In the genomic region with DNA sequence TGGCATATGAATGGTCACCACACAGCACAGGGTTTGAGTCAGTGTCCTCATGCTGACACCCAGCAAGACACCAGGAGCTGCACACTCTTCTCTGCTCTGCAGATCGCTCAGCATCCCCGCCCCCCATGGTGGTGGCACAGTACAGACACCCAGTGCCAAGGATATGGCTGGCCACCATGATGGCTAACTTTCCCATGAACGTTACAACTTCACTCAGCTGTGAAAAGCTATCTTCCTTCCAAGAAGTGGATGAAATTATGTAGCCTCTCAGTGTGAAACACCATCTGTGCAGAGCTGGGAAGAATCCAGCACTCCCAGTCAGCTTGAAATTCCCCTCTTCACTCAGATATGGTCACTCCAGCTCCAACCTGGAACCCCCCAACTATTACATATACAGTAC, we compare ENCODE assay signal across 20 mouse cellular contexts. TPM values are rescaled to one million over a fixed set of nuclear protein-coding genes. Genes with fewer than 3 reads are reported as not detected.
A peak's percentile ranks its signal among the peaks of the same experiment; 100 is the strongest.
DNase-seq lines count a peak whose midpoint lies in the region; ATAC-seq lines count a peak whose summit lies in the region.
"Had no signal": no experiment of that assay in that cellular context is flagged by ENCODE, and none has a peak within 500 bp of the region (broad histone marks: within the 10 kb centered on the region; RNA-seq: fewer than 3 reads in every experiment).

No protein-coding gene starts in this region.

- H3K27me3 ChIP-seq in hindbrain, embryonic 16.5 days (replicated peaks; ENCODE audit: control insufficient read depth, insufficient read depth, low read length), result no peaks in the 10 kb centered on the region
- no peaks in the 10 kb centered on the region for H3K27me3 ChIP-seq in hindbrain, embryonic 12.5 days
- H3K27me3 ChIP-seq: forebrain, embryonic 13.5 days; hindbrain, embryonic 15.5 days; liver, embryonic 12.5 days; neural tube, embryonic 13.5 days had no signal

- no peak overlapping the region for H3K9ac ChIP-seq in hindbrain, embryonic 16.5 days (ENCODE audit: low read depth, low read length)
- no peak overlapping the region for H3K9ac ChIP-seq in hindbrain, embryonic 12.5 days
- H3K9ac ChIP-seq: forebrain, embryonic 13.5 days; hindbrain, embryonic 15.5 days; liver, embryonic 12.5 days; neural tube, embryonic 13.5 days had no signal

- H3K4me2 ChIP-seq in hindbrain, embryonic 16.5 days (ENCODE audit: low read length), result no peak overlapping the region
- H3K4me2 ChIP-seq in hindbrain, embryonic 12.5 days (replicated peaks), result no peak overlapping the region
- H3K4me2 ChIP-seq: forebrain, embryonic 13.5 days; hindbrain, embryonic 15.5 days; liver, embryonic 12.5 days; neural tube, embryonic 13.5 days had no signal

- H3K4me1 ChIP-seq in hindbrain, embryonic 16.5 days (ENCODE audit: control insufficient read depth, insufficient read depth, low read depth, low read length), result no peaks in the 10 kb centered on the region; the same call in 1 of the 2 replicates
- peaks cover 5% of the 10 kb centered on the region; the same call in 1 of the 2 replicates for H3K4me1 ChIP-seq in hindbrain, embryonic 12.5 days
- H3K4me1 ChIP-seq: hindbrain, embryonic 15.5 days had no signal

- H3K36me3 ChIP-seq in hindbrain, embryonic 16.5 days (ENCODE audit: control insufficient read depth, insufficient read depth, low read length), result no peaks in the 10 kb centered on the region
- no peaks in the 10 kb centered on the region for H3K36me3 ChIP-seq in hindbrain, embryonic 12.5 days
- H3K36me3 ChIP-seq: hindbrain, embryonic 15.5 days; liver, embryonic 12.5 days; neural tube, embryonic 13.5 days had no signal

- H3K9me3 ChIP-seq in hindbrain, embryonic 16.5 days (ENCODE audit: control insufficient read depth, low read length), result no peaks in the 10 kb centered on the region
- H3K9me3 ChIP-seq in hindbrain, embryonic 12.5 days (replicated peaks), result no peaks in the 10 kb centered on the region
- H3K9me3 ChIP-seq: forebrain, embryonic 13.5 days; hindbrain, embryonic 15.5 days; liver, embryonic 12.5 days; neural tube, embryonic 13.5 days had no signal

- DNase-seq in brain, adult 2 months (ENCODE audit: low read depth, low spot score), result peak; percentile 93
- peak; percentile 91 for DNase-seq in cerebellum, adult 9-11 months
- DNase-seq in right cerebral cortex, postnatal 10 days (ENCODE audit: low spot score in 2 of 2), result peak; percentile 79 to 83
- no peak for DNase-seq in lung, adult 18-20 months
- DNase-seq in MN1 (ENCODE audit: low spot score), result no peak
- DNase-seq in ovary, postnatal 10 days (ENCODE audit: low spot score), result no peak
- DNase-seq: adrenal gland, adult 2 months; embryo, embryonic 11 days; heart, adult 2 months; kidney, adult 18-20 months; spleen, adult 18-20 months had no signal

- H3K4me3 ChIP-seq in hindbrain, embryonic 16.5 days (ENCODE audit: low read length), result no peak overlapping the region
- H3K4me3 ChIP-seq in hindbrain, embryonic 12.5 days, result no peak overlapping the region
- H3K4me3 ChIP-seq: forebrain, embryonic 13.5 days; heart, adult 2 months; hindbrain, embryonic 15.5 days; liver, embryonic 12.5 days; neural tube, embryonic 13.5 days had no signal

- ATAC-seq in hindbrain, embryonic 16.5 days, result peak; percentile 40; the same call in 1 of the 2 replicates
- no peak for ATAC-seq in hindbrain, embryonic 12.5 days (ENCODE audit: low FRiP score)
- ATAC-seq: forebrain, embryonic 13.5 days; liver, embryonic 12.5 days; midbrain, embryonic 16.5 days had no signal

- no peak overlapping the region for H3K27ac ChIP-seq in hindbrain, embryonic 16.5 days (ENCODE audit: low read depth, low read length)
- no peak overlapping the region for H3K27ac ChIP-seq in hindbrain, embryonic 12.5 days
- H3K27ac ChIP-seq: forebrain, embryonic 13.5 days; heart, adult 2 months; hindbrain, embryonic 15.5 days; liver, embryonic 12.5 days; neural tube, embryonic 13.5 days had no signal

- 68% methylated on average over 3 of the region's 3 CpGs for WGBS in hindbrain, embryonic 16.5 days
- WGBS in hindbrain, embryonic 12.5 days, result 86% methylated on average over 3 of the region's 3 CpGs

RNA-seq across cellular contexts. Expression of a gene that starts 14.0 kb away (rescaled TPM):
- 4.6 and 5.2 TPM in 2 replicates for polyA plus RNA-seq in hindbrain, embryonic 16.5 days (2015; fragmentation: Nextera tagmentation; extraction: Ambion mirVana)
- 2.9 and 4.1 TPM in 2 replicates for polyA plus RNA-seq in hindbrain, embryonic 12.5 days (2016; fragmentation: Nextera tagmentation; extraction: Ambion mirVana)
- polyA plus RNA-seq: liver, embryonic 12.5 days had no signal

RNA-seq across cellular contexts. Expression of a gene that starts 14.1 kb away (rescaled TPM):
- 0.19 TPM in 1 of 2 replicates, not detected in the other for polyA plus RNA-seq in hindbrain, embryonic 16.5 days (2015; fragmentation: Nextera tagmentation; extraction: Ambion mirVana)
- polyA plus RNA-seq in hindbrain, embryonic 12.5 days (2016; fragmentation: Nextera tagmentation; extraction: Ambion mirVana), result 0.09 and 0.25 TPM in 2 replicates
- polyA plus RNA-seq: adrenal gland, adult 2 months; forebrain, embryonic 13.5 days; heart, adult 2 months; heart, postnatal 0 days; hindbrain, embryonic 15.5 days; liver, embryonic 12.5 days; neural tube, embryonic 13.5 days; stomach, embryonic 16.5 days had no signal

Comparison
In these comparisons a context has a peak if more than half of its experiments do, and no peak if none do; other contexts are left out.
1. DNase-seq: peak in brain, adult 2 months (single experiment), cerebellum, adult 9-11 months (single experiment) and right cerebral cortex, postnatal 10 days (2 of 2); none in lung, adult 18-20 months (0 of 2), MN1 (single experiment) and ovary, postnatal 10 days (single experiment).